Mouse (Mus musculus) heart, embryonic 10.5 days (tissue): ENCODE data around the gene Kcnmb3. TPM values are rescaled to one million over a fixed set of nuclear protein-coding genes. Genes with fewer than 3 reads are reported as not detected.
"Not testable (repeated sequence)": the region's sequence is repeated elsewhere in the genome, so short reads cannot be mapped to it uniquely, and the experiment has no call there.

Experiments
- DNase-seq: peaks from one replicate; pipeline ENCODE4 v3.0.0-alpha.2; 2017; ENCODE audit warnings: low spot score
- H3K27ac ChIP-seq: fragments of 300-500 bp; sonication (generic); 2 replicates; pipeline ENCODE4 v1.5.1; 2016; ENCODE audit warnings: mild to moderate bottlenecking
- H3K27me3 ChIP-seq: fragments of 300-500 bp; sonication (generic); 2 replicates; pipeline ENCODE4 v1.6.1; 2016; ENCODE audit warnings: mild to moderate bottlenecking; ENCODE audit not compliant: poor library complexity, insufficient read depth, severe bottlenecking
- H3K36me3 ChIP-seq: fragments of 300-500 bp; sonication (generic); 2 replicates; pipeline ENCODE4 v1.6.1; 2016; ENCODE audit warnings: mild to moderate bottlenecking, moderate library complexity
- H3K4me1 ChIP-seq: fragments of 300-500 bp; sonication (generic); 2 replicates; pipeline ENCODE4 v1.6.1; 2016; ENCODE audit warnings: mild to moderate bottlenecking
- H3K4me3 ChIP-seq: fragments of 300-500 bp; sonication (generic); 2 replicates; pipeline ENCODE4 v1.5.1; 2016; ENCODE audit warnings: mild to moderate bottlenecking, moderate library complexity
- H3K9me3 ChIP-seq: fragments of 300-500 bp; sonication (generic); 2 replicates; pipeline ENCODE4 v1.6.1; 2016; ENCODE audit warnings: mild to moderate bottlenecking, moderate library complexity
- WGBS: fragments of 180-500 bp; shearing (Covaris S2); methylation state at CpG from one replicate; pipeline ENCODE4 v1.1.7; 2016; 5-methylcytosine and 5-hydroxymethylcytosine counted together
- polyA plus RNA-seq: library from polyadenylated mRNA; unstranded; fragments of >200 nt; fragmentation: Nextera tagmentation; extraction: Ambion mirVana; gene quantifications from 2 replicates; pipeline ENCODE4 v1.2.1, GENCODE M21; 2016

Kcnmb3 gene
- polyA plus RNA-seq, 1 experiment from 2014 or later = not detected

GRCm38 (mm10) chr3:32441710-32442109 lies 50.3 kb downstream of the Kcnmb3 start:
- Histone ChIP-seq H3K4me3 (no peak overlapping the region), H3K27ac (no peak overlapping the region), H3K27me3 (no peaks in the 10 kb centered on the region), H3K4me1 (0 out of 2 replicates have a peak, but pooled peaks cover 4% of the 10 kb centered on the region), H3K9me3 (no peaks in the 10 kb centered on the region), H3K36me3 (peaks cover 82% of the 10 kb centered on the region)
- no peak for DNase-seq

- H3K4me3 ChIP-seq = no peak overlapping the region
- WGBS = 76% methylated on average over 4 of the region's 4 CpGs
- no peaks in the 10 kb centered on the region for H3K9me3 ChIP-seq
- H3K4me1 ChIP-seq = peaks cover 4% of the 10 kb centered on the region; the same call in 1 of the 2 replicates
- H3K36me3 ChIP-seq = peaks cover 62% of the 10 kb centered on the region
- no peak for DNase-seq
- no peak overlapping the region for H3K27ac ChIP-seq
- no peaks in the 10 kb centered on the region for H3K27me3 ChIP-seq
These were observed 53.3 kb downstream of the Kcnmb3 start for GRCm38 (mm10) chr3:32438716-32439115.

- Histone ChIP-seq H3K36me3 (peaks cover 56% of the 10 kb centered on the region), H3K9me3 (no peaks in the 10 kb centered on the region)
- WGBS = 94% methylated on average over 6 of the region's 6 CpGs
These were observed 54.2 kb downstream of the Kcnmb3 start for GRCm38 (mm10) chr3:32437820-32438219.

GRCm38 (mm10) chr3:32437297-32437696 lies 54.7 kb downstream of the Kcnmb3 start:
- Histone ChIP-seq H3K36me3 (peaks cover 50% of the 10 kb centered on the region), H3K9me3 (no peaks in the 10 kb centered on the region), H3K27me3 (no peaks in the 10 kb centered on the region), H3K4me3 (no peak overlapping the region), H3K4me1 (peaks cover 4% of the 10 kb centered on the region; the same call in 1 of the 2 replicates), H3K27ac (no peak overlapping the region)
- DNase-seq = no peak
- WGBS = 75% methylated on average over 6 of the region's 6 CpGs

More at GRCm38 (mm10) chr3:32437820-32438219, 54.2 kb downstream of the Kcnmb3 start:
- no peaks in the 10 kb centered on the region for H3K27me3 ChIP-seq
- H3K27ac ChIP-seq = no peak overlapping the region
- no peak overlapping the region for H3K4me3 ChIP-seq
- peaks cover 4% of the 10 kb centered on the region; the same call in 1 of the 2 replicates for H3K4me1 ChIP-seq
- no peak for DNase-seq

DNA sequence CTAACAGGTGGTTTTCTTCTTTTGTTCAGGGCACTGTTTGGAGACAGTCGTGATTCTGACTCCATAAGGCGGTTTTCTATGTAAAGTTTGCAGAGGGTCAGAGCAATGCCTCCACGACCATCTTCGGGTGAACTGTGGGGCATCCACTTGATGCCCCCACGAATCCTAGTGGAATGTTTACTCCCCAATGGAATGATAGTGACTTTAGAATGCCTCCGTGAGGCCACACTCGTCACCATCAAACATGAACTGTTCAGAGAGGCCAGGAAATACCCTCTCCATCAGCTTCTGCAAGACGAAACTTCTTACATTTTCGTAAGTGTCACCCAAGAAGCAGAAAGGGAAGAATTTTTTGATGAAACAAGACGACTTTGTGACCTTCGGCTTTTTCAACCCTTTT lies 55.9 kb downstream of the Kcnmb3 start:
- Histone ChIP-seq H3K4me3 (no peak overlapping the region), H3K36me3 (peaks cover 40% of the 10 kb centered on the region), H3K27ac (no peak overlapping the region), H3K4me1 (peaks cover 4% of the 10 kb centered on the region; the same call in 1 of the 2 replicates), H3K27me3 (no peaks in the 10 kb centered on the region), H3K9me3 (no peaks in the 10 kb centered on the region)
- DNase-seq = peak; percentile 57
- 82% methylated on average over 11 of the region's 11 CpGs for WGBS

DNA sequence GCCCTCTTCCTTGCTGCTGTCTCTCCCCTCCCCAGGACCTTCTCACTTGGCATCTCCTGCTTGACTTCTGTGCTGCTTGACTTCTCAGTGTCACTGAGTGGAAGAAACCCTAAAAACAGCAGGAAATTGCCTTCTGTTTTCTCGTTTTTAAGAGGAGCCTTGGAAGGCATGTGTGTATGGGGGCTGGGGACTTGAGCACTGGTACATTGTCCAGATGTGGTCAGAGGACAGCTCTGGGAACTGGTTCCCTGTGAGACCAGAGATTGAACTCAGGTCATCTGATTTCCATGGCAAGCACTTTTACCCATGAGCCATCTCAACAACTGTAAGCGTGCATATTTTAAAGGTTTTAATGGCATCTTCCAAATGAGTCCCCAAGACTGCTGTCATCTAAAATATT lies 58.0 kb downstream of the Kcnmb3 start:
- no peak overlapping the region for H3K4me3 ChIP-seq
- no peaks in the 10 kb centered on the region for H3K9me3 ChIP-seq
- H3K36me3 ChIP-seq = peaks cover 21% of the 10 kb centered on the region
- 66% methylated on average over 2 of the region's 2 CpGs for WGBS
- no peaks in the 10 kb centered on the region for H3K27me3 ChIP-seq
- peaks cover 7% of the 10 kb centered on the region; the same call in 1 of the 2 replicates for H3K4me1 ChIP-seq
- no peak for DNase-seq
- H3K27ac ChIP-seq = no peak overlapping the region

GRCm38 (mm10) chr3:32430394-32430793 lies 61.6 kb downstream of the Kcnmb3 start:
- Histone ChIP-seq H3K27ac (no peak overlapping the region), H3K4me1 (peaks cover 7% of the 10 kb centered on the region; the same call in 1 of the 2 replicates), H3K9me3 (no peaks in the 10 kb centered on the region), H3K36me3 (0 out of 2 replicates have a peak, but pooled peaks cover 5% of the 10 kb centered on the region), H3K27me3 (no peaks in the 10 kb centered on the region), H3K4me3 (no peak overlapping the region)
- WGBS = 81% methylated on average over 2 of the region's 2 CpGs
- DNase-seq = no peak

GRCm38 (mm10) chr3:32429351-32429750 lies 62.7 kb downstream of the Kcnmb3 start:
- DNase-seq = peak; percentile 39
- not testable (repeated sequence) for H3K4me1 ChIP-seq, H3K4me3 ChIP-seq, H3K9me3 ChIP-seq, H3K36me3 ChIP-seq, H3K27me3 ChIP-seq
- peak overlapping the region; percentile 56; the same call in 1 of the 2 replicates for H3K27ac ChIP-seq

GRCm38 (mm10) chr3:32428921-32429320 lies 63.1 kb downstream of the Kcnmb3 start:
- WGBS = 33% methylated on average over 4 of the region's 4 CpGs
- Histone ChIP-seq H3K4me1 (peaks cover 7% of the 10 kb centered on the region; the same call in 1 of the 2 replicates), H3K9me3 (no peaks in the 10 kb centered on the region), H3K27me3 (no peaks in the 10 kb centered on the region), H3K36me3 (peaks cover 7% of the 10 kb centered on the region; the same call in 1 of the 2 replicates), H3K27ac (peak overlapping the region; percentile 56; the same call in 1 of the 2 replicates), H3K4me3 (no peak overlapping the region)
- peak; percentile 77 for DNase-seq

DNA sequence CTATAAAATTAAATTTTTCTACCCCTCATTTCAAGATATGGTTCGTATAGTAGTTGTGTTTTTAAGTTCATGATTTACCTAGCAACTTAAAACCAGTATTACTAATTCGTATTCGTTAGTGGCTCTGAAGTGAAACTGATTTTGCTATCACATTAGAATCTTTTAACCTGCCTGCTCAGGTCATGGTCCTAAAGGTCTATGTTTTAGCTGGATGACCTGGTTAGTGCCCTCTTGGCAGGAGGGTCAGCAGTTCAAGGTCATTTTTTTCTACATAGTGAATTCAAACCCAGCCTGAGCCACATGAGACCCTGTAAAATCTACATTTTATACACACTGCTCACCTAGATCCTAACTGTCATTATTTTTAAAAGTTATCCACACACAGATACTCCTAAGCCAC lies 63.7 kb downstream of the Kcnmb3 start:
- H3K27ac ChIP-seq = peak overlapping the region; percentile 56; the same call in 1 of the 2 replicates
- H3K9me3 ChIP-seq = no peaks in the 10 kb centered on the region
- WGBS = 90% methylated on average over 3 of the region's 3 CpGs
- H3K4me1 ChIP-seq = peaks cover 7% of the 10 kb centered on the region; the same call in 1 of the 2 replicates
- H3K4me3 ChIP-seq = no peak overlapping the region
- DNase-seq = no peak
- H3K36me3 ChIP-seq = peaks cover 11% of the 10 kb centered on the region; the same call in 1 of the 2 replicates
- no peaks in the 10 kb centered on the region for H3K27me3 ChIP-seq

DNA sequence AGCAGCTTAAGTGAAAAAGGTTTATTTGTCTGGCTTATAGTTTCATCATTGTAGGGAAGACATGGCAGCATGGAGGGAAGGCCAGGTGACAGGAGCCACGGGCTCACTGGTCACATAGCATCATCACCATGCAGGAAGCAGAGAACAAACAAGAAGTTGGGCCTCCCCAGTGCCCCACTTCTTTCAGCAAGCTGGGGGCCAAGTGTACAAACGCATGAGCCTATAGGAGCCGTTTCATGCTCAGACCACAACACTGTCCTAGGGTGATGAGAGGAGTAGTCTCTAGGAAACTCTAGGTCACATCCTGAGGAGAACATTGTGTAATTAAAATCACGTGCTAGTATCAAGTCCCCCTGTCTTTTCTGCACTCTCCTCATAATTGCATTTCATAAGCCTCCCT lies 64.3 kb downstream of the Kcnmb3 start:
- no peak overlapping the region for H3K4me3 ChIP-seq
- no peaks in the 10 kb centered on the region for H3K9me3 ChIP-seq
- peak; percentile 16 for DNase-seq
- WGBS = 83% methylated on average over 4 of the region's 4 CpGs
- peaks cover 11% of the 10 kb centered on the region; the same call in 1 of the 2 replicates for H3K36me3 ChIP-seq
- H3K27me3 ChIP-seq = no peaks in the 10 kb centered on the region
- peaks cover 7% of the 10 kb centered on the region; the same call in 1 of the 2 replicates for H3K4me1 ChIP-seq
- no peak overlapping the region for H3K27ac ChIP-seq
